Mouse (Mus musculus): ENCODE data around the gene Aatf. TPM values are rescaled to one million over a fixed set of nuclear protein-coding genes. Genes with fewer than 3 reads are reported as not detected.
A peak's percentile ranks its signal among the peaks of the same experiment; 100 is the strongest.
"Not testable (repeated sequence)": the region's sequence is repeated elsewhere in the genome, so short reads cannot be mapped to it uniquely, and the experiment has no call there.

Aatf gene
- total RNA-seq, 2 experiments from 2014 or later: 20.8 to 21.3 TPM

- no peak for DNase-seq (ENCODE audit: low spot score in 2 of 2)
- no peak for TF ChIP-seq CTCF (conservative IDR thresholded peaks at IDR 0.05)
- Histone ChIP-seq H3K4me3 (no peak overlapping the region), H3K27ac (no peak overlapping the region)
These were observed 101.0 kb downstream of the Aatf start for GRCm38 (mm10) chr11:84412201-84412934.

- Histone ChIP-seq H3K27ac (no peak overlapping the region), H3K4me3 (no peak overlapping the region)
- no peak for DNase-seq (ENCODE audit: low spot score in 2 of 2)
- TF ChIP-seq CTCF (conservative IDR thresholded peaks at IDR 0.05): no peak
These were observed 101.7 kb downstream of the Aatf start for GRCm38 (mm10) chr11:84411642-84412018.

GRCm38 (mm10) chr11:84410879-84411641, 102.3 kb downstream of the Aatf start:
- Histone ChIP-seq H3K27ac (no peak overlapping the region), H3K4me3 (no peak overlapping the region)
- DNase-seq (ENCODE audit: low spot score in 2 of 2): no peak
- no peak for TF ChIP-seq CTCF (conservative IDR thresholded peaks at IDR 0.05)

- no peak for DNase-seq (ENCODE audit: low spot score in 2 of 2)
- no peak for TF ChIP-seq CTCF (conservative IDR thresholded peaks at IDR 0.05)
- no peak overlapping the region for H3K27ac ChIP-seq
- H3K4me3 ChIP-seq: no peak overlapping the region
These were observed 102.9 kb downstream of the Aatf start for GRCm38 (mm10) chr11:84410383-84410782.

- peak; percentile 47 for TF ChIP-seq CTCF (conservative IDR thresholded peaks at IDR 0.05)
- no peak for DNase-seq (ENCODE audit: low spot score in 2 of 2)
- H3K27ac ChIP-seq: no peak overlapping the region
- H3K4me3 ChIP-seq: no peak overlapping the region
These were observed 106.6 kb downstream of the Aatf start for GRCm38 (mm10) chr11:84406733-84407132.

- no peak for DNase-seq (ENCODE audit: low spot score in 2 of 2)
- TF ChIP-seq CTCF (conservative IDR thresholded peaks at IDR 0.05): no peak
- H3K4me3 ChIP-seq: no peak overlapping the region
- no peak overlapping the region for H3K27ac ChIP-seq
These were observed 118.3 kb downstream of the Aatf start for GRCm38 (mm10) chr11:84395010-84395409.

GRCm38 (mm10) chr11:84393571-84393970, 119.8 kb downstream of the Aatf start:
- DNase-seq (ENCODE audit: low spot score in 2 of 2): no peak
- Histone ChIP-seq H3K27ac (no peak overlapping the region), H3K4me3 (no peak overlapping the region)
- TF ChIP-seq CTCF (conservative IDR thresholded peaks at IDR 0.05): no peak

GRCm38 (mm10) chr11:84392066-84392465, 121.3 kb downstream of the Aatf start:
- H3K27ac ChIP-seq; H3K4me3 ChIP-seq; DNase-seq (ENCODE audit: low spot score in 2 of 2): not testable (repeated sequence)
- TF ChIP-seq CTCF (conservative IDR thresholded peaks at IDR 0.05): peak; percentile 43

- DNase-seq (ENCODE audit: low spot score in 2 of 2): no peak
- no peak overlapping the region for H3K4me3 ChIP-seq
- no peak for TF ChIP-seq CTCF (conservative IDR thresholded peaks at IDR 0.05)
- H3K27ac ChIP-seq: no peak overlapping the region
These were observed 122.2 kb downstream of the Aatf start for GRCm38 (mm10) chr11:84391126-84391525.

GRCm38 (mm10) chr11:84389332-84389731, 124.0 kb downstream of the Aatf start:
- TF ChIP-seq CTCF (conservative IDR thresholded peaks at IDR 0.05): no peak
- H3K4me3 ChIP-seq: no peak overlapping the region
- DNase-seq (ENCODE audit: low spot score in 2 of 2): peak in 1 of 2 experiments; percentile 27
- H3K27ac ChIP-seq: no peak overlapping the region

GRCm38 (mm10) chr11:84383891-84384290, 129.4 kb downstream of the Aatf start:
- TF ChIP-seq CTCF (conservative IDR thresholded peaks at IDR 0.05): no peak
- DNase-seq (ENCODE audit: low spot score in 2 of 2): no peak
- H3K27ac ChIP-seq: no peak overlapping the region

GRCm38 (mm10) chr11:84382450-84382849, 130.9 kb downstream of the Aatf start:
- H3K4me3 ChIP-seq: no peak overlapping the region
- TF ChIP-seq CTCF (conservative IDR thresholded peaks at IDR 0.05): no peak
- DNase-seq (ENCODE audit: low spot score in 2 of 2): no peak
- no peak overlapping the region for H3K27ac ChIP-seq

More at GRCm38 (mm10) chr11:84383891-84384290, 129.4 kb downstream of the Aatf start:
- no peak overlapping the region for H3K4me3 ChIP-seq

GRCm38 (mm10) chr11:84376510-84377365, 136.6 kb downstream of the Aatf start:
- DNase-seq (ENCODE audit: low spot score in 2 of 2): no peak
- H3K4me3 ChIP-seq: no peak overlapping the region
- no peak for TF ChIP-seq CTCF (conservative IDR thresholded peaks at IDR 0.05)
- no peak overlapping the region for H3K27ac ChIP-seq

Data from layer of hippocampus, adult 2 months (tissue).